Mouse (Mus musculus) telencephalon, adult 2 months (tissue): ENCODE data around the gene Id2.

Experiments used
- DNase-seq: peaks from one replicate; pipeline ENCODE4 v3.0.0-alpha.2; 2011; ENCODE audit warnings: low read depth, low spot score

Id2 gene

GRCm38 (mm10) chr12:25097052-25097209 is at the start of gene Id2:
Id2 (minus strand) TSS chr12:25097140.
- no peak for DNase-seq

DNA sequence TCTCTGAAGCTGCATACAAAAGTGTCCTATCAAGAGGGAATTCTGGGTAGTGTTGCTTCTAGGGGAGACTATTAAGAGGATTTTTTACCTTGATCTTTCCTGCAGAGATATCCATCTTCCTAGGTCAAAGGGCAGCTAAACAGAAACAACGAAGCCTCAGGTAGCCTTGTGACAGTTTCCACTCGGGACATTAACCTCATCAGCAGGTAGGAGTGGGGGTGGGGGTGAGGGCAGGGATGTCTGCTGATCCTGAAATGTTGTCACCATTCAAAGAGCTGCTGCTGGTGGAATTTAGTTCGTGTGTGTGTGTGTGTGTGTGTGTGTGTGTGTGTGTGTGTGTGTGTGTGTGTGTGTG is 48.4 kb upstream of the Id2 start:
- DNase-seq, result no peak

GRCm38 (mm10) chr12:25144591-25145343 is 47.8 kb upstream of the Id2 start:
- no peak for DNase-seq

DNA sequence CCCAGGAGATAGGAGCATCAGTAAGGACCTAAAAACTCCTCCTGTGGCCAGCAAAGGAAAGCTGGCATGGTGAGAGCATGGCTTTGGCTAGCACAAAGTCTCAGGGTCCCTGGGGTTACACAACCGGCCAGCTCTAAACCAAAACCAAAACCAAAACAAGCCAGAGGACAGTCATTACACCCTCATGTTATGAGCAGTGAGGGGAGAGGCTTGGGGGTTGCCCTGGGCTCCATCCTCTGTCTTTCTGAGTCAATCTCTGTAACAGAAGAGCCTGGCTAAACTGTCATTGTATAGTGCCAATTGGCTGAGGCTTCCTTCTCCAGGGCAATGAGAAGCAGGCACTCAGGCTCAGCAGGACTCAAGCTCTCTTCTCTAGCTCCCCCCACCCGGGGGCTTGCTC is 46.6 kb upstream of the Id2 start:
- no peak for DNase-seq

GRCm38 (mm10) chr12:25142251-25142650 is 45.3 kb upstream of the Id2 start:
- DNase-seq, result no peak

- no peak for DNase-seq
These were observed 44.4 kb upstream of the Id2 start for GRCm38 (mm10) chr12:25141311-25141710.

- no peak for DNase-seq
These were observed 43.2 kb upstream of the Id2 start for GRCm38 (mm10) chr12:25140115-25140514.

- no peak for DNase-seq
These were observed 41.7 kb upstream of the Id2 start for GRCm38 (mm10) chr12:25138616-25139015.

- DNase-seq, result no peak
These were observed 35.1 kb upstream of the Id2 start for GRCm38 (mm10) chr12:25132046-25132445.

GRCm38 (mm10) chr12:25127629-25128028 is 30.7 kb upstream of the Id2 start:
- DNase-seq, result no peak

DNA sequence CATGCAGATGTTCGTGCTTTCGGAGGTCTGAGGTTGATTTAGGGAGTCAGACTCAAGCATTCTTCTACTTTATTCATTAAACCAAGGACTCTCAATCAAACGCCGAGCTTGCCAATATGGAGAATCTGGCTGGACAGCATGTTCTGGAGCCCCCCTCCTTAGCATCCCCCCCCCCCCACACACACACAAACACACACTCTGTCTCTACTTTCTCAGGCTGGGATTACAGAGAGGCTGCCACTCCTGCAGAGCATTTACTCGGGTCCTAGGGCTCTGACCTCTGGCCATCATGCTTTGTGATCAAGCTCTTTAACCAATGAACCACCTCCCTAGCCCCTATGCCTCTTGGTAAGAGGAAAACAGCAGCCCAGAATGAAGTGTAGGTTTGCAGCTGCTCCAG is 29.3 kb upstream of the Id2 start:
- no peak for DNase-seq

DNA sequence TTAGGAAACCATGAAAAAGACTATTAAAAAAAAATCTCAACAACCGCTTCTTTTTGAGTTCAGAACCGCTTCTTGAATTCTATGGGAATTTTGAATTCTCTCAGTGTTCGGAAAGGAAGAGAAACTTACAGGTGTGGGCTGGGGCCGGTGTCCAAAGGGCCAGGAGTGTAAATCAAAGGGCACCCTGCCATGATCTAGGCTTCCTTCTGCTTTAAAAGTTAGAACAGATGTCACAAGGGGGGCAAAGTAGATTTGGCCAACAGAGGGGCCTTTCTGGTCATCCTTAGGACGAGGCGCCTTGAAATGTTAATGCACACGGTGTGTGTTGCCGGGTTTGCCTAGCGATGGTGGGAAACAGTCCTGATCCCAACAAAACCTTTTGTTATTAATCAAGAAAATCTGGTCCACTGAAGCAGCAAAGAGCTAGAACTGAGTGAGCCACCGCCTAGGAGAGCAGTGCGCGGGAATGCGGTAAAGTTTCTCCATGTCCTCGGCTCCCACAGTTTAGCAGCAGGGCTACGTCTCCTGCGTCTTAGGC is 28.4 kb upstream of the Id2 start:
- DNase-seq, result no peak

DNA sequence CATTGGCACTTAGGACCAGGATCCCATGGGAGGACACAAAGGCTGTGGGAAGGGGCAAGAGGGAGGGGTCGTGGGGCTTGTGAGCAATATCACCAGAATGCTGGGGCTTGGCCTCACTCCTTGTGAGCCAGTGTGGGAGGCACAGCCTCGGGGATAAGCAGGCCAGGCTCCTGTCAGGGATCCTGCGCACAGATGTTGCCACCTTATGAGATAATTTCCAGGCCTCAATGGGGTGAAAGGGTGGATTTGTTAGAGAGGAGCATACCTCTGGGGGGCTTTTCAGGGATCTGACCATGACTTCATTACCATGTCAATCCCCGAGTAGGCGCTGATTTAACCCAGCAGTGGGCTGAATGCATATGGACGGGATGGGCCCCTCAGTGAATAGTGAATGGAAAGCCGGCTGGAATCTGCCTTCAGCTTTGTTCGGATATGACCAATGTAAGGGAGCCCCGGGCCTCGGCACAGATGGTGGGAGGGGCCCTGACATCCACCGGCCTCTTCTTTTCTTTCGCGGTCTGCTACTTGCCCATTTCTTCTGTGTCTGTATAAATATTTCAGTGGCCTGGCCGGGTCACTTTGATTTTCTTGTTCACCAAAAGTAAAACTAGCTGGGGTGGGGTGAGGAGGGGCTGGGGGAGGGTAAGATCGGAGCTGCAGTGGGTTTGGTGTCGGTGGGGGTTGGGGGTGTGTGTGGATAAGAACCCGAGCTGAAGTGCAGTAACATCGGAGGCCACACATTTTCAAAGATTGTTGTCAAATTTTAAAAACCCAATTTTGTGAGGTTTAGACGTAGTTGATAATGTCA is 27.7 kb upstream of the Id2 start:
- DNase-seq, result no peak

DNA sequence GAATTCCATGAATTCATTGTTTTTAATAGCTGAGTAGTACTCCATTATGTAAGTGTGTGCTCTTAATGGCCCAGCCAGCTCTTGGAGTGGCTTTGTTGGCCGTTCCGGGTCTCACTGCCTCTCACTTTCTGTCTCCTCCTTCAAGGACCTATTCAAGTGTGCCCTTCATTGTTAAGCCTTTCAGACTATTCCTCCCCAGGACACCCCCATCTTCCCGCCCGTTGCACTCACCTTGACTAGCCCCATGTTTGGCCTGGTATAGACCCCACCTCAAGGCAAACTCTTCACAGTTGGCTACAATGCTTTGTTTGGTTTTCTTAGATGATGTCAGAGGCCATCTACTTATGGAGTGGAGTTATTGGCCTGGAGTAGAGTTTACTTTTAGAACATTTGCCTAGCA is 23.8 kb upstream of the Id2 start:
- DNase-seq, result no peak

DNA sequence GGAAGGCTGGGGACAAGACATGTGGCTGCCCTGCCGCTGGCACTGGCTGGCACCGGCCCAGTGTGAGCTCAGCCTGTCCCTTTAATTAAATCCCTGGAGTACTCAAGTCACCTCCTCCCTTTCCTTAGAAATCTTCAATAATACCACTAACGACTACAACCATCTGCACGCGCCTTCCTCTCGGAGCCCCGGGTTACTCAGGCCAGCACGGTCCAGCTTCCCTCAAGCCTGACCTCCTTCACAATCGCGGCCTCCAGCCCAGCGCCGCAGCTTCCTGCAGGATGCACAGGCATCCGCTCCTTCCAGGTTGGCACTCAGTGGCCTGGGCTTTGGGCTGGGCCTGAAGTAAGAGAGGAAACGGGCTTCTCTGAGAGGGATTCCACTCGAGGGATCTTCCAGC is 22.3 kb upstream of the Id2 start:
- DNase-seq, result no peak

DNA sequence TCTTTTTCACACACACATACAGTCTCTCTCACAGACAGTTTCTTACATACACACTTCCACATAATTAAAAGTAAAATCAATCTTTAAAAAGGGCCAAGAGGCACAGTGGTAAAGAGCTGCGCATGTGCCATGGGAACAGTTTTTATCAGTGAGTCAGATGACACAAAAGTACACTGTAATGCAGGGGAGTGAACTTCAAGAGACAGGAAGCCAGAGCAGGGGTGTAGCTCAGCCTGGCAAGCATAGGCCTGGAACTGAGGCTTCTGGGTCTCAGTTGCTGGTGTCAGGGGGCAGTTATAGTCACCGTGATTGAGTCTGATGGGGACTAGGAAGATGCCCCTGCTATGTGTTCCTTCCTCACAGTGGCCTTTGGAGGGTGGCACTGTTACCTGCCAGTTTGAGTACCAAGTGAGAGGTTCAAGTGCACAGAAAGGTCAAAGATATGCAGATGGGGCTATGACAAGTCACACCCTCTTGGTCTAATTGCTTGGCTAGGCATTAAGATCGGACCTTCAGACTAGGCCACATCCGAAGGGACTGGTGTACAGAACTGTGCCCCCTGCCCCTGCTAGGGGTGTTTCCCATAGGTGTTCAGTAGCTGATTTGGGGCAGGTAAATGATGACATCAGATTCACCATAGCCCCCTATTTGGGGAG is 21.0 kb upstream of the Id2 start:
- no peak for DNase-seq

GRCm38 (mm10) chr12:25116126-25116525 is 19.2 kb upstream of the Id2 start:
- no peak for DNase-seq

DNA sequence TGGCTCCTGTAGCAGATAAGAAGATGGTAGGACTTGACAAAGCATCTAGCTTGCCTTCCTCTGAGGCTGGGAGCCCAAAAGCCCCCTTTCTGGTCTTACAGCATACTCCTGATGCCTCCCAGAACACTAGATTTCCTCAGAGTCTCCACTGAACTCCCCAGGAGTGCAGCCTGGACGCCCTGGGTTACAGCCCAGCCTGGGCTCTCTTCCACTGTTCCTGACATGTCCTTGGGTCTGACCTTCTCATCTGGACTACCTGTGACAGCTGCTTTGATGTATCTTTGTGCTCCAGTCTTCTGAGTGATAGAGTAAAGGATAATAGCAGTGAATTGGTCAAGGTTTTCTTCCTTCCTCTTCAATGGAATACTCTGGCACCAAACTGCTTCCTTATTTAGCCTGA is 17.5 kb upstream of the Id2 start:
- DNase-seq, result no peak

GRCm38 (mm10) chr12:25113357-25113756 is 16.4 kb upstream of the Id2 start:
- DNase-seq, result no peak

- DNase-seq, result no peak
These were observed 15.9 kb upstream of the Id2 start for GRCm38 (mm10) chr12:25112806-25113205.

DNA sequence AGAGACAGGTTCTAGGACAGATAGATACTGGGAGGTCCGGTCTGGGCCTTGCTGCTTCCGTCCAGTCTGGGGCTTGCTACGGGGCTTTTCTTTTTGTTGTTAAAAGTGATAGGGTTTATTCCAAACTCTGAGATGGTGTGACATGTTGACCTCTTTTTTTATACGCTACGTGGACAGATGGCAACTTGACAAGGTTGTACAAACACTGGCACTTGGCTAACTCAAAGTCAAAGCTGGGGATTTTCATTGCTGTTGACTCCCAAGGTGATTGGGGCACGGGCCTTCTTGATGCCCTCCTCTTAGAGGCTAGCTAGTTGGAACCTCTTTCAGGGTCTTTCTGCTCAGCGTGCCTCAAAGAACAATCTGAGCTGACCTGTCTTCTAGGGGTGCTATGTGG is 13.7 kb upstream of the Id2 start:
- DNase-seq, result no peak

- DNase-seq, result no peak
These were observed 13.2 kb upstream of the Id2 start for GRCm38 (mm10) chr12:25109971-25110681.
